Mouse (Mus musculus) forebrain, embryonic 13.5 days (tissue): ENCODE measurements around the gene Leo1. TPM values are rescaled to one million over a fixed set of nuclear protein-coding genes. Genes with fewer than 3 reads are reported as not detected.
"Not testable (repeated sequence)": the region's sequence is repeated elsewhere in the genome, so short reads cannot be mapped to it uniquely, and the experiment has no call there.

Experiments used
- ATAC-seq: fragments of 200-750 bp; cut with Nextera tagmentation; 2 replicates; pipeline ENCODE4 v1.8.0; 2017
- H3K27ac ChIP-seq: fragments of 300-500 bp; sonication (generic); 2 replicates; pipeline ENCODE4 v1.5.1; 2015; ENCODE audit warnings: inconsistent platforms, mild to moderate bottlenecking, moderate library complexity
- H3K27me3 ChIP-seq: fragments of 300-500 bp; sonication (generic); 2 replicates; pipeline ENCODE4 v1.6.1; 2015; ENCODE audit warnings: mild to moderate bottlenecking, inconsistent platforms
- H3K36me3 ChIP-seq: fragments of 300-500 bp; sonication (generic); 2 replicates; pipeline ENCODE4 v1.6.1; 2015; ENCODE audit warnings: mild to moderate bottlenecking, inconsistent platforms; ENCODE audit not compliant: poor library complexity, severe bottlenecking
- H3K4me1 ChIP-seq: fragments of 300-500 bp; sonication (generic); 2 replicates; pipeline ENCODE4 v1.6.1; 2015; ENCODE audit warnings: inconsistent platforms
- H3K4me2 ChIP-seq: fragments of 300-500 bp; sonication (generic); 2 replicates; pipeline ENCODE4 v1.6.1; 2015; ENCODE audit warnings: inconsistent platforms, mild to moderate bottlenecking, moderate library complexity
- H3K4me3 ChIP-seq: fragments of 300-500 bp; sonication (generic); 2 replicates; pipeline ENCODE4 v1.5.1; 2015; ENCODE audit warnings: mild to moderate bottlenecking, inconsistent platforms
- H3K9ac ChIP-seq: fragments of 300-500 bp; sonication (generic); 2 replicates; pipeline ENCODE4 v1.6.1; 2015; ENCODE audit warnings: mild to moderate bottlenecking, inconsistent platforms
- H3K9me3 ChIP-seq: fragments of 300-500 bp; sonication (generic); replicated peaks from 2 replicates; pipeline ENCODE4 v1.6.1; 2016; ENCODE audit warnings: inconsistent platforms
- WGBS: fragments of 180-500 bp; shearing (Covaris S2); methylation state at CpG from one replicate; pipeline ENCODE4 v1.1.7; 2015; 5-methylcytosine and 5-hydroxymethylcytosine counted together
- polyA plus RNA-seq: library from polyadenylated mRNA; unstranded; fragments of >200 nt; fragmentation: Nextera tagmentation; extraction: Ambion mirVana; gene quantifications from 2 replicates; pipeline ENCODE4 v1.2.1, GENCODE M21; 2015

The Leo1 gene
- polyA plus RNA-seq, 1 experiment from 2014 or later = 44.2 TPM

DNA sequence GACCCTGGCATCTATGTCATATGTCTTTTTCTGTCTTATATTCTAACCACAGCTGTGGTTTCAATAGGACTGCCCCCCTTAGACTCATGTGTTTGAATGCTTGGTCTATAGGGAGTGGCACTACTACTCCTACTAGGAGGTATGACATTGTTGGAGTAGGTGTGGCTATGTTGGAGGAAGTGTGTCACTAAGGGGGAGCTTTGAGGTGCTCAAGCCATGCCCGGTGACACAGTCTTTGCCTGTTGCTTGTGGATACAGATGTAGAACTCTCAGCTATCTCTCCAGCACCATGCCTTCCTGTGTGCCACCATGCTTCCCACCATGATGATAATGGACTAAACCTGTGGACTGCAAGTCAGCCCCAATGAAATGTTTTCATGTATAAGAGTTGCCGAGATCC lies 12.3 kb upstream of the Leo1 start:
- 0 out of 2 replicates have a peak, but pooled peaks cover 4% of the 10 kb centered on the region for H3K4me1 ChIP-seq
- 0 out of 2 replicates have a peak, but pooled peaks cover 4% of the 10 kb centered on the region for H3K9me3 ChIP-seq
- H3K27ac ChIP-seq = no peak overlapping the region
- no peak overlapping the region for H3K4me2 ChIP-seq
- H3K27me3 ChIP-seq = no peaks in the 10 kb centered on the region
- H3K4me3 ChIP-seq = no peak overlapping the region
- no peak for ATAC-seq
- no peaks in the 10 kb centered on the region for H3K36me3 ChIP-seq
- H3K9ac ChIP-seq = no peak overlapping the region
- 94% methylated on average over 2 of the region's 2 CpGs for WGBS

DNA sequence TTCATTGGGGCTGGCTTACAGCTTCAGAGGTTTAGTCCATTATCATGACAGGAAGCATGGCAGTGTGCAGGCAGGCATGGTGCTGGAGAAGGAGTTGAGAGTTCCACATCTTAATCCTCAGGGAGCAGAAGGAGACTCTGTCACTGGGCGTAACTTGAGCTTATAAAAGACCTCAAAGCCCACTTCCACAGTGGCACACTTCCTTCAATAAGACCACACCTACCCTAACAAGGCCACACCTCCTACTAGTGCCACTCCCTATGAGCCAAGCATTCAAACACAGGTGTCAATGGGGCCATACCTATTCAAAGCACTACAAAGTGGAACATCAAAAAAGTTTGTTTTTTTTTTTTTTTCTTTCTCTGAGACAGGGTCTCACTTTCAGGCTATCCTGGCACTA lies 11.7 kb upstream of the Leo1 start:
- Histone ChIP-seq H3K27me3 (no peaks in the 10 kb centered on the region), H3K27ac (no peak overlapping the region), H3K4me2 (no peak overlapping the region), H3K4me1 (peaks cover 4% of the 10 kb centered on the region; the same call in 1 of the 2 replicates), H3K9me3 (0 out of 2 replicates have a peak, but pooled peaks cover 4% of the 10 kb centered on the region), H3K36me3 (no peaks in the 10 kb centered on the region), H3K4me3 (no peak overlapping the region), H3K9ac (no peak overlapping the region)
- WGBS = 95% methylated on average over 1 of the region's 1 CpGs
- no peak for ATAC-seq

DNA sequence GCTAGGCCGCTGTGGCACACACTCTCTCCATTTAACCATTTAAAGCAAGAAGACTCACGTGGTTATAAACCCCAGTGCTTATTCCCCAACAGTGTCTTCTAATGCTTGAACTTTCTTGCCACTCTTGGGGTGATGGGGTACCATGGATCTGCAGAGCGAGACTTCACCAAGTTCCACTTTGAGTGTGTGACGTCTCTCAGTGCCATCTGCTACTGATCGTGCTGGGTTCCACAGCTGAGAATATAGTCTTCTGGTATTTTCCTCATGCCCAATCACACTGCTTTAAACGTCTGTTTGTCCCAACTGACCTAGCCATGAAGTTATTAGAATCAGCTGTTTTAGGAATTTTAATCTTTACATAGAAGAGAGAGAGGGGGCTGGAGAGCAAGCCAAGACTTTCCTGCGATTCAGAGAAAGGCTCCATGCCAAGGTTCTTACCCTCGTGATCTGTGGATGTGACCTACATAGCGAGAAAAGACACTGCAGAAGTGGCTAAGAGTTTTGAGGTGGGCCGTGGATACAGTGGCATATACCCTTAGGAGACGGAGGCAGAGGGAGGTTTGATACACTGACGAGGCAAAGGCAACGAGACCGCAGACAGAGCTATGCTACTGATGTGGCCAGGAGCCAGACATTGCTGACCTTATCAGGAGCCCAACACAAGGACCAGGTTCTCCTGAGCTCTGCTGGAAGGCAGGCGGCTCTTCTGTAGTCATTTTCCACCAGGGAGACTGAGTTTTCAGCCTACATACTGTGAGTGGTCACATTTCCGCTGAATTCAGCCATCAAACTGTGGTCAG lies 10.3 kb upstream of the Leo1 start:
- Histone ChIP-seq H3K4me2 (no peak overlapping the region), H3K27me3 (no peaks in the 10 kb centered on the region), H3K4me1 (peaks cover 8% of the 10 kb centered on the region), H3K36me3 (no peaks in the 10 kb centered on the region), H3K4me3 (no peak overlapping the region), H3K27ac (no peak overlapping the region), H3K9me3 (0 out of 2 replicates have a peak, but pooled peaks cover 4% of the 10 kb centered on the region), H3K9ac (no peak overlapping the region)
- no peak for ATAC-seq
- 77% methylated on average over 16 of the region's 16 CpGs for WGBS

DNA sequence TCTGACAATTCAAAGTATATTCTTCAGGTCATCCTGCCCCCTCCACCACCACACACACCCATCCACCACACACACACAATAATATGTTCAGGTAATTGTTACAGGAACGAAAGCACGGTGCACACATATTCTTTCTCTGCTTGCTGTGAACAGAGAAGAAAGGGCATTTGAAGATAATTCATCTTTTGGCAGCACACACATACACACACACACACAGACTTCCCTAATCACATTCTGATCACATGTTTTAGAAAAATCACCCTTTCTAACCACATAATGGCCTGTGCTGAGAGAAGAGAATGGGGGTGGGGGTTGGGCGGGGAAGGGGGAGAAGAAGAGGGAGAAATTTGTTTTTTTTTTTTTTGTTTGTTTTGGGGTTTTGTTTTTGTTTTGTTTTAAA lies 8.6 kb upstream of the Leo1 start:
- H3K9ac ChIP-seq = no peak overlapping the region
- 57% methylated on average over 3 of the region's 3 CpGs for WGBS
- no peaks in the 10 kb centered on the region for H3K27me3 ChIP-seq
- H3K9me3 ChIP-seq = no peaks in the 10 kb centered on the region
- no peak overlapping the region for H3K4me2 ChIP-seq
- no peak for ATAC-seq
- no peak overlapping the region for H3K27ac ChIP-seq
- H3K4me1 ChIP-seq = peaks cover 9% of the 10 kb centered on the region
- no peak overlapping the region for H3K4me3 ChIP-seq
- H3K36me3 ChIP-seq = no peaks in the 10 kb centered on the region

DNA sequence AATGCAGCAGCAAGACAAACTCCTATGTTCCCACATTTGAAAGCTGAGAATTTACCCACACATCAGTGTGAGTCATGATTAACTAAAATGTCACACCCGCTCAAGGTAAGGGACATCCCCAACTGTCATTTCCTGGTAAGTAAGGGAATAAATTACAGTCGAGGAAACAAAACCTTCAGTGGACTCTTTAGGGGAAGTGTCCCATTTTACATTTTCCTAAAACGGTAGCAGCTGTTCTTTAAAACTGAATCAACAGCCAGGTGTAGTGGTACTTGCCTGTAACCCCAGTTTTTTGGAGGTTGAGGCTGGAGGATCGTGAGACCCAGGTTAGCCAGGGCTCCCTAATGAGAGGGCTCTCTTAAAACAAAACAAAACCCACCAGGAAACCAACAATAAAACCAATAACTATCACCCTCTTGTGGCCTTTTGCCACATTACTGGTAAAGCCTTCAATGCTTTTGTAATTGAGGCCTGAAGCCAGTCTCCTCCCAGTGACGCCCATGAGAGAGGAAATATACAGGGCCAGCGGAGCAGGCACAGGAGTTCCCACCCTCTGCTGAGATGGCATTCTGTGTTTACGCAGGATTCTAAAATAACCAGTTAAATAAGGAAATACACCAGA lies 7.0 kb upstream of the Leo1 start:
- Histone ChIP-seq H3K4me1 (peaks cover 9% of the 10 kb centered on the region), H3K4me3 (no peak overlapping the region), H3K4me2 (no peak overlapping the region), H3K9me3 (no peaks in the 10 kb centered on the region), H3K36me3 (no peaks in the 10 kb centered on the region), H3K9ac (no peak overlapping the region), H3K27ac (no peak overlapping the region), H3K27me3 (no peaks in the 10 kb centered on the region)
- 42% methylated on average over 7 of the region's 7 CpGs for WGBS
- ATAC-seq = peak; percentile 28; the same call in 1 of the 2 replicates

DNA sequence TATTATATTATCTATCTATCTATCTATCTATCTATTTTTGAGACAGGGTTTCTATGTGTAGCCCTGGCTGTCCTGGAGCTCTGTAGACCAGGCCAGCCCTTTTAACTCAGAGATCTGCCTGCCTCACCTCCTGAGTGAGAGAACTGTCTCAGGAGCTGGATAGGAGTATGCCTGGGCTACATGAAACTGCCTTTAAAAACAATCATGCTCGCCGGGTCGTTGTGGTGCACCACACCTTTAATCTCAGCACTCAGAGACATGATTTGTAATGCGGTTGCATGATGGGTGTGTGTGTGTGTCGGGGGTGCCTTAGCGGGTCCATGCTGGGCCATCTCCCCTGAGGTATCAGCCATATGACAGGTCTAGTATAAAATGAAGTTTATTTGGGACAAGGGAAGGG lies 6.5 kb upstream of the Leo1 start:
- no peaks in the 10 kb centered on the region for H3K36me3 ChIP-seq
- H3K9ac ChIP-seq = no peak overlapping the region
- no peaks in the 10 kb centered on the region for H3K9me3 ChIP-seq
- H3K4me2 ChIP-seq = no peak overlapping the region
- H3K4me1 ChIP-seq = peaks cover 9% of the 10 kb centered on the region
- WGBS = 83% methylated on average over 6 of the region's 6 CpGs
- H3K4me3 ChIP-seq = no peak overlapping the region
- H3K27ac ChIP-seq = no peak overlapping the region
- ATAC-seq = no peak
- H3K27me3 ChIP-seq = no peaks in the 10 kb centered on the region

DNA sequence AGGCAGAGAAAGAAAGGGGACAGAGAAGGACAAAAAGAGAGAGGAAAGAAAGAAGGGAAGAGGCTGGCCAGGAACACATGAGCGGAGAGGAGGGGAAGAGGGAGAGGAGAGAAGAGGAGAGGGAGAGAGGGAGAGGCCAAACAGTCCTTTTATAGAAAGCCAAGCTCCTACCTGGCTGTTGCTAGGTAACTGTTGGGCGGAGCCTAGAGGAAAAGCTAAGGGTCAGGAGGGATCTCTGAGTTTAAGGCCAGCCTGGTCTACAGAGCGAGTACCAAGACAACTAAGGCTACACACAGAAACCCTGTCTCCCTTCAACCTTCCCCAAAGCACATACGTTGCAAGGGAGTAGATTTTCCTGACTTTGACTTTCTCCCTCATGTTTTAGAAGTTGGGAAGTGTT lies 6.0 kb upstream of the Leo1 start:
- no peak overlapping the region for H3K4me3 ChIP-seq
- 79% methylated on average over 4 of the region's 4 CpGs for WGBS
- H3K27me3 ChIP-seq = no peaks in the 10 kb centered on the region
- no peak overlapping the region for H3K27ac ChIP-seq
- H3K9ac ChIP-seq = no peak overlapping the region
- H3K4me1 ChIP-seq = peaks cover 9% of the 10 kb centered on the region
- no peaks in the 10 kb centered on the region for H3K9me3 ChIP-seq
- H3K36me3 ChIP-seq = no peaks in the 10 kb centered on the region
- H3K4me2 ChIP-seq = no peak overlapping the region
- no peak for ATAC-seq

DNA sequence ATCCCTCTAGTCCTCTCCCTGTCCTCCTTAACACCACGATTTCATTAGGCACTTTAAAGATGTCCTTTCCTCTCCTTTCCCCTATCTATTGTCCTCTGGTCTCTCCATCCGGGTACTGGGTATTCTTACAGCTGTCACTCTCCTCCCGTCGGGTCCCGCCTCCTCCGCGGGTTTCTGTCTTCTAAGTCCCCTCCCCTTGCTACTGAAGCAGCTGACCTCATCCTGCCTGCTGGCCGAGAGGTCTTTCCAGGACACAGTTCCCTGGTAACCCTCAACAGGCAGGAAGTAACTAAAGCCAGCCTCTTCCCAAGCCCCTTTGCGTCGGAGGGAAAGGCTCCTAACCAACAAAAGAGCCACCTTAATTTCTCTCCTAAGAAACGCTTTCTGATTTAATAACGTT lies 5.4 kb upstream of the Leo1 start:
- Histone ChIP-seq H3K27ac (no peak overlapping the region), H3K4me1 (peaks cover 9% of the 10 kb centered on the region), H3K9me3 (no peaks in the 10 kb centered on the region), H3K27me3 (no peaks in the 10 kb centered on the region), H3K9ac (no peak overlapping the region), H3K4me3 (no peak overlapping the region), H3K36me3 (no peaks in the 10 kb centered on the region), H3K4me2 (0 out of 2 replicates have a peak overlapping the region, but pooled peaks have one; percentile 3)
- ATAC-seq = peak; percentile 55
- 3% methylated on average over 12 of the region's 12 CpGs for WGBS

DNA sequence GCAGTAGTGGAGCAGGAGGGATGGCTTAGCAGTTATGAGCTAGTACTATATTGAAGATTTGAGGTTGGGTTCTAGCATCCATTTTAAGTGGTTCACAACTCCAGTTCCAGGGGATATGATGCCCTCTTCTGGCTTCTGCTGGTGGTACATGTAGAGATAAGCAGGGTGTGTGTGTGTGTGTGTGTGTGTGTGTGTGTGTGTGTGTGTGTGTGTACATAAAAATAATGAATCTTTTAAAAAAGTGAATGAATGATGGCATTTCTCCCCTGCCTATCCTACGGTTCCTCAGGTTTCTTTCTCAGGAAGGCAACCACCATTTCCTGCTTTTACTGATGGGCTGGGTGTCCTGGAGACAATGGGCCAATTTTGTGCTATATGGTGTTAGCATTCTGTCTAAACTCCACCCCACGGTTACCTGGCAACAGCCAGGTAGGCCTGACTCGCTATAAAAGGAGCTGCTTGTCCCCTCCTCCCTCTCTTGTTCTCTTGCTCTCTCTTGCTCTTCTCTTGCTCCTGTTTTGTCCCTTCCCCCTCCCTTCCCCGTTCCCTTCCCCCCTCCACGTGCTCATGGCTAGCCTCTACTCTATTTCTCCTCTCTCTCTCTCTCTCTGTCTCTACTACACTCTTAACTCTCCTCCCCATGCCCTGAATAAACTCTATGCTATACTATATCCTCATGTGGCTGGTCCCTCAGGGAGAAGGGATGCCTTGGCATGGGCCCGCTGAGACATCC lies 3.5 kb upstream of the Leo1 start:
- Histone ChIP-seq H3K27me3 (no peaks in the 10 kb centered on the region), H3K4me3 (no peak overlapping the region), H3K36me3 (no peaks in the 10 kb centered on the region), H3K9me3 (no peaks in the 10 kb centered on the region), H3K4me2 (no peak overlapping the region), H3K9ac (no peak overlapping the region), H3K27ac (no peak overlapping the region), H3K4me1 (peaks cover 15% of the 10 kb centered on the region)
- 30% methylated on average over 6 of the region's 6 CpGs for WGBS
- ATAC-seq = no peak

DNA sequence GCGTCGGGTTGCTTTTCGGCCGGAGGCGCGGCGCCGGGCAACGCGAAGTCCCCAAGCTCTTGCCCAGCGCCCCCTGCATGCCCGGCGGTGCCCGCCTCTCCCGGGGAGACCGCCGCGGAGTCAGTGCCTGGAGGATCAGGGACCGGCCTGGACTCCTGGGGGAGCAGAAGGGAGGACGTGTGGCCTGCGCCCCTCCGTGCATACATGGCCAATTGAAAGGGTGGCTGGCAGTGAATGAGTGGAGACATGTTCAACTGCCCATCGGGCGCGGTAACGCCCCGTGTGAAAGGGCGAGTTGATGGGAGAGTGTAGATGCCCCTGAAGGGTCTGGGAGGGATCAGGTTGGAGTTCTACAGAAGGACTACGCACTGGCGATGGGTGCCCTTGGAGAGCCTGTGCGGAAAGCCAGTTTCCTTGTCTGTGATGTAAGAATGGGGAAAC lies 387 bp downstream of the Leo1 start:
- ATAC-seq = peak; percentile 89

DNA sequence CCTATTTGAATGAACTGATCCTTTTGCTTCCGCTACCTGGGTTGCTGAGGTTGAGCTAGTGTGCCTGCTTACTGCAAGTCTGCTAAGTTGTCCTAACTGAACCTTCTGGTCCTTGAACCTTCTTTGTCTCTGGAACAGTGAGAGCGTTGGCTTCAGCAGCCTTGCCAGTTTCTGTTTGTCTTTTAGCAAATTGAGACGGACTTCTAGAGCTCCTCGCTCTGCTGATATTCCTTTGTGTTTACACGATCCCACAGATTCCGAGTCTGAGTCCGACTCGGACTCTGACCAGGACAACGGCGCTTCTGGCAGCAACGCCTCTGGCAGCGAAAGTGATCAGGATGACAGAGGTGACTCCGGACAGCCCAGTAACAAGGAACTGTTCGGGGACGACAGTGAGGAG lies 3.7 kb downstream of the Leo1 start:
- Histone ChIP-seq H3K4me3 (no peak overlapping the region), H3K4me2 (no peak overlapping the region), H3K9ac (no peak overlapping the region), H3K27me3 (no peaks in the 10 kb centered on the region), H3K4me1 (peaks cover 14% of the 10 kb centered on the region), H3K36me3 (peaks cover 50% of the 10 kb centered on the region), H3K27ac (no peak overlapping the region), H3K9me3 (no peaks in the 10 kb centered on the region)
- WGBS = 93% methylated on average over 15 of the region's 15 CpGs
- no peak for ATAC-seq

More for the DNA sequence above, 387 bp downstream of the Leo1 start:
- Histone ChIP-seq H3K9ac (peak overlapping the region; percentile 90), H3K4me2 (peak overlapping the region; percentile 88), H3K27ac (peak overlapping the region; percentile 79), H3K36me3 (peaks cover 18% of the 10 kb centered on the region), H3K9me3 (no peaks in the 10 kb centered on the region), H3K27me3 (no peaks in the 10 kb centered on the region), H3K4me1 (peaks cover 14% of the 10 kb centered on the region), H3K4me3 (peak overlapping the region; percentile 85)
- WGBS = 0% methylated on average over 25 of the region's 31 CpGs

DNA sequence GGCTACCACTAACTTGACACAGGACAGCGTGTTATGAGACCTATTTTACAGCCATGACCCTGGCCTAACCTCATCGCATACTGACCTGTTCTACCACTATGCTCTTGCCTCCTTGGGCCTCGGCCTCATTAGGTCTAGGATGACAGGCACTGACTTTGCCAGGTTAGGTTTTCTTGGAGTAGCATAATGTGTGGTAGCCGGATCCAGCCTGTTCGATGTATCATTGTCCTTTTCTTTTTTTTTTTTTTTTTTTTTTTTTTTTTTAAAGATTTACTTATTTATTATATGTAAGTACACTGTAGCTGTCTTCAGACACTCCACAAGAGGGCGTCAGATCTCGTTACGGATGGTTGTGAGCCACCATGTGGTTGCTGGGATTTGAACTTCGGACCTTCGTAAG lies 5.2 kb downstream of the Leo1 start:
- H3K4me3 ChIP-seq, H3K27ac ChIP-seq, H3K27me3 ChIP-seq, ATAC-seq, H3K9ac ChIP-seq, H3K4me2 ChIP-seq, H3K9me3 ChIP-seq: not testable (repeated sequence)
- Histone ChIP-seq H3K4me1 (peaks cover 14% of the 10 kb centered on the region), H3K36me3 (peaks cover 62% of the 10 kb centered on the region)
- 86% methylated on average over 10 of the region's 10 CpGs for WGBS
